Mouse (Mus musculus): ENCODE data around the gene Cdh19.

DNA sequence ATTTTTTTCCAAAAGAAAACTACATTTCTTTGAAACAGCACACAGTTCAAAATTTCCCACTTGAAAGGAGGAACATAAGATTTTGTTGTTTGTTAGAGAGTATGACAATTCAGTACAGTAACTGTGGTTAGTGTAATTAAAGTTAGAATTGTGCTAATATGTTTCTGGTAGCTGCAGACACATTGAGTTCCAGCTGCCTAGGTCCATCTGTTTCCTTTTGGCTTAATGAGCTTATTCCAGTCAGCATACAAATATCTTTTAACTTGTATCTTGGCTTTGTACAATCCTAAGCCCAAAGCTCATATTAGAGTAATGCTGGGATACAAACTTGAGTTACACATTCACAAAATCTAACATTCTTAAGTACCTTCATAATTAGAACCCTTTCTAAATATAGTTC lies 40.3 kb upstream of the Cdh19 start:
- TF ChIP-seq POLR2A (IDR thresholded peaks at IDR 0.05; ENCODE audit: extremely low read depth, insufficient read depth, low read length) = no peak
- TF ChIP-seq CTCF (IDR thresholded peaks at IDR 0.05; ENCODE audit: low read depth, low read length) = no peak
